Mouse (Mus musculus) retina, embryonic 14.5 days (tissue): ENCODE data around the gene Foxl1.
A peak's percentile ranks its signal among the peaks of the same experiment; 100 is the strongest.

Source experiments
- DNase-seq: peaks from one replicate; pipeline ENCODE4 v3.0.0-alpha.2; 2015; ENCODE audit warnings: low spot score

Foxl1 gene

DNA sequence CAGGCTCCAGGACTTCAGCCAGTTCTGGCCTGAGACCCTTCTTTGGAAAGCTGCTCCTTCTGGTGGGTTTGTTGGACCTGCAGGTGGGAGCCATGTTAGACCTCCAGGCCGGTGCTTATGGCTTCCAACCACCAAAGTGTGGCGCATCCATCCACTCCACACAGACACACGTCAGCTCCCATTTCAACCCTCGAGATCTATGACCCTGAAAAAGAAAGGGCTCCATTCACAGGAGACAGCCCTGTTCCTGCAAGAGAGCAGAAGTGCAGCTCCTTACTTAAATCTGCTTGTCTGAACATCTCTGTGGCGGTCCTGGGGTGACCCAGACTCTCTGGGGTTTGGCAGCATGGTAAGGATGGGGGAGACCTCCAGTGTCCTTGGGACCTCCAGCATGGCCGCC lies 34.2 kb upstream of the Foxl1 start:
- no peak for DNase-seq

DNA sequence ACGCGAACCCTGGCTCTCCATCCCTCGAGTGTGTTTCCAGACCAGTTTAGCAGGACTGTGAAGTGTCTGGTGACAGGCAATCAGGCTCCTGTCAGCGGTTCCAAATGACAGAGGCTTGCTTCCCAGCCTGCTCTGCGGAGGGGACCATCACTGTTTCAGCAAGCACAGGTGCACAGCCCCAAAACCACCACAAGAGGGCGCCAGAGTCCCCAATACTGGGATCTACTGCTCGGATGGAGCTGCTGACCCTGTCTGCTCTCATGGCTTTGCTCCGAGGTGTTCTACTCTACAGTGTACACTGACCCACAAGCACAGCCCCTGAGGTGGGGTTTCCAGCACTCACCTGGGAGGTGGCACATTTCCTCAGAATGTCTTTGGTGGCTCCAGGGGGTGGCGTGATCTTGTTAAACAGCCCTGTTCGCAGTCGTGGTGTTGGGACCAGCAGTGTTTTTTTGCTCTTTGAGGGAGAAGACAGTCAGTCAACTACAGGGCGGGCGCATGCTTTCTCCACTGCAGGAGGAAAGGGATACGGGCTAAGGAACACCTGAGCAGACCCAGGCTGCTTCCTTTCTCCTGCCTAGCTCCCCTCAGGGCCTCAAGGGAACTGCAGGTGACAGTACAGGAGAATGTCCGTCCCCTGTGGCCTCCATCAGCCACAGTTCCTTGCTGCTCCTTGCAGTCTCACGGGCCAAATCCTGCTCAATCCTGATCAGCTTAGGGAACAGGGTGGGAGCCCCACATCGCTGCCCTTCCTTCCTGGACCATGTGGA lies 23.5 kb upstream of the Foxl1 start:
- peak; percentile 96 for DNase-seq

DNA sequence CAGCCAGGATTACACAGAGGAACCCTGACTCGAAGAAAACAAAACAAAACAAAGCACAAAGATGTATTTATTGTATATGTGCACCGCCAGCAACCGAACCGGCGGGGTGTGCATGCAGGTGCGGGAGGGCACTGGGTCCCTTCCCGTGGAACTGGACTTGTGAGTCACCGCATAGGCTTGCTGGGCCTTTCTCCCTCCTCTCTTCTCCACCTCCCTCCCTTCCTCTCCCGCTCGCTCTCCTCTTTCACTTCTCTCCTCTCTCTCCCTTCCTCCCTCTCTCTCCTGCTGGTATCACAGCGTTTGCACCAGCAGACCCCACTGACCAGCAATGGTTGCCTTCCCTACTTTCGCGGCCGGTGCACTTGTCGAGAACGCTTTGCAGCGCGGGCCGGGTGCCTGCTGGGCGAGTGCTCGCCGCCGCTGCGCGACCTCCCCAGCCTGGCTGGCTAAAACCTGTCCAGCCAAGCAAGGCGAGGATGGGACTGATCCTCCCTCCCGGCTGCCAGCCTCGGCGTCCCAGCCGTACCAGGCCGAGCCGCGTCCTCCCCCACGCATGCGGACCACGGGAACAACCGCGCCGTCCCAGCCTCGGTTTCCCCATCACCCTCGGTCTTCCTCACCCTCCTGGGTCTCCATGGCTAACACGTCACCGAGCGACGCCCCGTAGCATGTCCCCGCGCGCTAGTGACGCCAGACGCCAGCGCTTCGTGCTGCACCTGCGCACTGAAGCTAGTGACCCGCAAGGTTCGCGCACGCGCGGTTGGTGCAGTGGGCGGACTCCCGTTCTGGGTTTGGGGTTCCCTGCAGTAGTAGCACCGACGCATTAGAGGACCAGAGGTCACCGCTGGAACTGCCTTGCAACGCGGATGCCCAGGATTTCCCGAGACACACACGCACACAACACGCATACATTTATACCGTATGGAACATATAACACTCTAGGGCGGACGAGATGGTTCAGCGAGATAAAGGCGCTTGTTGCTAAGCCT lies 19.8 kb upstream of the Foxl1 start, which contains the start of gene Mthfsd:
Mthfsd (minus strand) TSS at position 725 of the 989 bp plus-strand sequence.
- DNase-seq, result peak; percentile 98

DNA sequence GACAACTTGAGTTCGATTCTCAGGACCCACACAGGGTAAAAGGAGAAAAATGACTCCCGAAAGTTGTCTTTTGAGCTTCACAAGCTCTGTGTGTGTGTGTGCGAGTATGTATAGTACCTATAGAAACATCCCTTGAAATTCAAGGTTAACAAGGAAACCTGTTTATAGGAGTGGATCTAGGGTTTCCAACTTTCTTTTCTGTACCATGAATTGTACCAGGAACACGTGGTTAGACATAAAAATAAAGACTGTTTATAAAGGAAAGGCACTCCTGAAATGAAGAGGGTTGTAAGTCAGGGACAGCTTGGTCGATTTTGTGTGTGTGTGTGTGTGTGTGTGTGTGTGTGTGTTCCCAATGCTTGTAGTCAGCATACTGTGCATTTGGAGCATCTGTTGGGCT lies 19.1 kb upstream of the Foxl1 start:
- DNase-seq, result no peak

DNA sequence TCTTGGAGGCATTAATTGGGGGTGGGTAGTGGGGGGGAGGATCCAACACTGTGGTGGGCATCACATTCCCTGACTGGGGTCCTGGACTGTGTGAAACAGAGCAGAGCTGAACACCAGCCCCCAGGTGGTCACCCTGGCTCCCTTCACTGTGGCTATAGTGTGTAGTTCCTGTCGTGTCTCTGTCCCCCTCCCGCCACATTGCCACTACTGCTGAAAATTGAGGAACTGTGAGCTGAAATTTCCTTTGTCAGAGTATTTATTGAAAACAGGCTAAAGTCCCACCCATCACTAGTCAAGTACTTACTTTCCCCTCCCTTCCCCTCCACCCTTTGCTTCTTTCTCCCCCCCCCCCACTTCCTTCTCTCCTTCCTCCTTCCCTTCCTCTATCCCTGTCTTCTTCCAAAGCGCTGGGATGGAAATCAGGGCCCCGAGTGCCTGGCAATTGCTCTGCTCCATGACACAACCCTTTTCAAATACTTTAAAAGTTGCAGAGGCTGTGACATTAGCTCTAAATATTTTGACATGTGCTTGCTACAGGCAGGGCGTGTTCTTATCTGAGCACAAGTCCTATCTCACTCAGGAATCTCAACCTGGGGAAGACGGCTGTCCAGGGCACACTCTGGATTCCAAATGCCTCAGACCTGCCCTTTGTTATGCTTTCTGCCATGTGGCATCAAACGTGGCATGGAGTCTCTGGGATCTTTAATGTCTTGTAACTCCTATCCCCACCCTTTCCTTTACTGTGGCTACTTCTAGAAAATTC lies 16.4 kb upstream of the Foxl1 start:
- DNase-seq, result no peak

DNA sequence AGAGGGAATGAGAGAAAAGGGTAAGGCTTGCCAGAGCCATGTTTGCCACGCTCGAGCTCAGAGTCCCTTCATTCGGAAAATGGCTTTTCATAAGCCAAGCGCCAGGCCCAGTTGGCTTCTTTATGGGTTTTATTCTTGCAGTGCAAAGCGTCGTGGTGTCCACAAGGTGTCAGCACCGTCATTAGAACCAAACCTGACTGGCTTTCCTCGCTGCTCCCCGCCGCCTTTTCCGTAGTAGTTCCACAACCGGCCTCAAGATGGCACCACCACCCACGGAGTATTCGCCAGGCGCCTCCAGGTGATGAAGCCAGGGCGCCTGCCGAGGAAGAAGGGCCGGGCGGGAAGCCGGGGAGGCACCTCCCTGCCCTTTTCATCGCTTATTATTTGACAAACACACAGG lies 14.5 kb upstream of the Foxl1 start:
- peak; percentile 97 for DNase-seq

DNA sequence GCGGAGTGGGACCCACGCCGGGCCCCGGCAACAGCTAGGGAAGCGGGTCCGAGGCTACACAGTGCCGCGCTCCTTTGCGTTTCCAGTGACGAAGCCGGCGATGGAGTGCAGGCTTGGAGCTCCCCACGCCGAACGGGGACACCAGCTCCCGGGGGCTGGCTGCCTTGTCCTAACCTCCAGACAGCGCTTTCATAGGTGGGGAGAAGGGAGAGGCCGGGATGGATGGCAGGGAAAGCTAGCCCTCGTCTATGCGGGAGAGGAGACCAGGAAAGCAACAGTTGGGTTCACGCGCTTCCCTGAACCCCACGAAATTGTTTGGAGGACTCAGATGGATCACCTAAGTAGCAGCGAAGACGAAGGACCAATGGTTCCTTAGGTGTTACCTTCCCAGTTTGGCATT lies 12.6 kb upstream of the Foxl1 start:
- no peak for DNase-seq

DNA sequence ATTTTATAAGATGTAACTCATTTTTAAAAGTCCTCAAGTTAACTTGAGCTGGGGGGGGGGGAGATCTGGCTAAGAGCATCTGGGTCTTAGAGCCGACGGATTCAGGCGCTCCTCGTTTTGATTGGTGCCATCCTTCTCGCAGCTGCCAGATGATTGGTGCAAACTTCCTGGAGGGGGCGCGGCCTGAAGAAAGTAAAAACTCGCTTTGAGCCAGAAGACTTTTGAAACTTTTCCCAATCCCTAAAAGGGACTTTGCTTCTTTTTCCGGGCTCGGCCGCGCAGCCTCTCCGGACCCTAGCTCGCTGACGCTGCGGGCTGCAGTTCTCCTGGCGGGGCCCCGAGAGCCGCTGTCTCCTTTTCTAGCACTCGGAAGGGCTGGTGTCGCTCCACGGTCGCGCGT lies 11.8 kb upstream of the Foxl1 start, which contains the start of gene Foxc2:
Foxc2 (plus strand) TSS at position 224 of the 400 bp plus-strand sequence.
- peak; percentile 87 for DNase-seq

DNA sequence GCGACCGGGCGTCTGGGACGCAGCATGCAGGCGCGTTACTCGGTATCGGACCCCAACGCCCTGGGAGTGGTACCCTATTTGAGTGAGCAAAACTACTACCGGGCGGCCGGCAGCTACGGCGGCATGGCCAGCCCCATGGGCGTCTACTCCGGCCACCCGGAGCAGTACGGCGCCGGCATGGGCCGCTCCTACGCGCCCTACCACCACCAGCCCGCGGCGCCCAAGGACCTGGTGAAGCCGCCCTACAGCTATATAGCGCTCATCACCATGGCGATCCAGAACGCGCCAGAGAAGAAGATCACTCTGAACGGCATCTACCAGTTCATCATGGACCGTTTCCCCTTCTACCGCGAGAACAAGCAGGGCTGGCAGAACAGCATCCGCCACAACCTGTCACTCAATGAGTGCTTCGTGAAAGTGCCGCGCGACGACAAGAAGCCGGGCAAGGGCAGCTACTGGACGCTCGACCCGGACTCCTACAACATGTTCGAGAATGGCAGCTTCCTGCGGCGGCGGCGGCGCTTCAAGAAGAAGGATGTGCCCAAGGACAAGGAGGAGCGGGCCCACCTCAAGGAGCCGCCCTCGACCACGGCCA lies 11.1 kb upstream of the Foxl1 start:
- DNase-seq, result no peak

DNA sequence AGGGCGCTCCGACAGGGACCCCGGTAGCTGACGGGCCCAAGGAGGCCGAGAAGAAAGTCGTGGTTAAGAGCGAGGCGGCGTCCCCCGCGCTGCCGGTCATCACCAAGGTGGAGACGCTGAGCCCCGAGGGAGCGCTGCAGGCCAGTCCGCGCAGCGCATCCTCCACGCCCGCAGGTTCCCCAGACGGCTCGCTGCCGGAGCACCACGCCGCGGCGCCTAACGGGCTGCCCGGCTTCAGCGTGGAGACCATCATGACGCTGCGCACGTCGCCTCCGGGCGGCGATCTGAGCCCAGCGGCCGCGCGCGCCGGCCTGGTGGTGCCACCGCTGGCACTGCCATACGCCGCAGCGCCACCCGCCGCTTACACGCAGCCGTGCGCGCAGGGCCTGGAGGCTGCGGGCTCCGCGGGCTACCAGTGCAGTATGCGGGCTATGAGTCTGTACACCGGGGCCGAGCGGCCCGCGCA lies 10.5 kb upstream of the Foxl1 start:
- no peak for DNase-seq

DNA sequence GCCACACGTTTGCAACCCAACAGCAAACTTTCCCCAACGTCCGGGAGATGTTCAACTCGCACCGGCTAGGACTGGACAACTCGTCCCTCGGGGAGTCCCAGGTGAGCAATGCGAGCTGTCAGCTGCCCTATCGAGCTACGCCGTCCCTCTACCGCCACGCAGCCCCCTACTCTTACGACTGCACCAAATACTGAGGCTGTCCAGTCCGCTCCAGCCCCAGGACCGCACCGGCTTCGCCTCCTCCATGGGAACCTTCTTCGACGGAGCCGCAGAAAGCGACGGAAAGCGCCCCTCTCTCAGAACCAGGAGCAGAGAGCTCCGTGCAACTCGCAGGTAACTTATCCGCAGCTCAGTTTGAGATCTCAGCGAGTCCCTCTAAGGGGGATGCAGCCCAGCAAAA lies 9.8 kb upstream of the Foxl1 start:
- no peak for DNase-seq

DNA sequence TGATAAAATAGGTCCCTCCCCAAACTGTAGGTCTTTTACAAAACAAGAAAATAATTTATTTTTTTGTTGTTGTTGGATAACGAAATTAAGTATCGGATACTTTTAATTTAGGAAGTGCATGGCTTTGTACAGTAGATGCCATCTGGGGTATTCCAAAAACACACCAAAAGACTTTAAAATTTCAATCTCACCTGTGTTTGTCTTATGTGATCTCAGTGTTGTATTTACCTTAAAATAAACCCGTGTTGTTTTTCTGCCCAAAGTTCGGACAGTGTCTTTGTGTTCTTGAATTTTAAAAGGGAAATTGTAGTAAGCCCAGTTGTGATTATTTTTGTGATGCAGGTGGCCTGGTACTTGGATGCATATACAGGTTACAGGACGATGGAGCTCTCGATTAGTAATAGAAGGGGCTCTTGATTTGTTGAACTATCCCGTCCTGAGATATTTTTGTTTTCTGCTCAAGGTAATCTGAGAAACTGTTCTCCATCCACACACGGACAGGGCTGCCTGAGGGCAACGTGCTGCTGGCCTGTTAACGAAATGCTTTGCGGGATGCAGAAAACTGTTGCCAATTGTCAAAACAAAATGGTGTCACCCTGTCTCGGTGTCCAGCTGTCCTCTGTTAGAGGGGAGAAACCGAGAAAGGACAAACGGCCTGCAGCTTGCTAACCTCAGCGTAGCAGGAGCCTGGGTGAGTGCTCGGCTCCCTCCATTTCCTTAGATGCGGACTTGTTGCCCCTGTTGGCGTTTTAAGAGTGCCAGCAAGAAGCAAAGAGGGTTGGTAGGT lies 8.9 kb upstream of the Foxl1 start:
- DNase-seq, result no peak

DNA sequence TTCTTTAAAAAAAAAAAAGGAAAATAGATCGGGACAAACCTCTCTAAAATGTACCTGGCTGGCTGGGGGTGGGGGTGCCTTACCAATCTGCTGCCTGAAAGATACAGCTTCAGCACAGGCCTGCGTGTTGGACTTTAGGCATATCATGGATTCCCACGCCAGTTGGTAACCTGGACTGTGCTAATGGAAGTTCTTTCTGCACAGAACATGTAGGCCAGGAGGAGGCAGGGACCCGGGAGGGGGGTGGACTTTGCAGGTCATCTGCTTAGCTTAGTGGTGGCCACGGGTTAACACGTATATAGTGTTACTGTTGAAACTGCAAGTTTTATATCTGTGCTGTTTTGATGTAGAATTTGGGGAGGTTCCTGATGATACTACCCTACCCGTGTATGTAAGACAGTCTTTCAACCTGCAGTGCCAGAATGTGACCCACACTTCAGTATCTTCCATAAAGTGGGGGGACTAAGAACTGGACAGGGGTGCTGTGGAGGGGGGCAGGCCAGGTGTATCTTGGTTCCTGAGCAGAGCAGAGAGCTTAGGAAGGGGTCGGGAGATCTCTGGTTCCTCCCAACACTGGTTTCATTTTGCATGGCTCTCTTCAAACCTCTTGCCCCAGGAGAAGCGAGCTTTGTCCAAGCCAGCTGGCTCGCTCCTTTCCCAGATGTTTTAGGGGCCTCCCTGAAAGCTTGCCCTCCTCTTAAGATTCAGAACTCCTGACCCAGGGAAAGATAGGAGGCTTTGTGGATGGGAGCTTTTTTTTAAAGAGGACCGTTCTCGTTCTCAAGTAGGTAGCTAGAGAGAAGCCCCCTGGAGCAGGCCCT lies 7.9 kb upstream of the Foxl1 start:
- no peak for DNase-seq

DNA sequence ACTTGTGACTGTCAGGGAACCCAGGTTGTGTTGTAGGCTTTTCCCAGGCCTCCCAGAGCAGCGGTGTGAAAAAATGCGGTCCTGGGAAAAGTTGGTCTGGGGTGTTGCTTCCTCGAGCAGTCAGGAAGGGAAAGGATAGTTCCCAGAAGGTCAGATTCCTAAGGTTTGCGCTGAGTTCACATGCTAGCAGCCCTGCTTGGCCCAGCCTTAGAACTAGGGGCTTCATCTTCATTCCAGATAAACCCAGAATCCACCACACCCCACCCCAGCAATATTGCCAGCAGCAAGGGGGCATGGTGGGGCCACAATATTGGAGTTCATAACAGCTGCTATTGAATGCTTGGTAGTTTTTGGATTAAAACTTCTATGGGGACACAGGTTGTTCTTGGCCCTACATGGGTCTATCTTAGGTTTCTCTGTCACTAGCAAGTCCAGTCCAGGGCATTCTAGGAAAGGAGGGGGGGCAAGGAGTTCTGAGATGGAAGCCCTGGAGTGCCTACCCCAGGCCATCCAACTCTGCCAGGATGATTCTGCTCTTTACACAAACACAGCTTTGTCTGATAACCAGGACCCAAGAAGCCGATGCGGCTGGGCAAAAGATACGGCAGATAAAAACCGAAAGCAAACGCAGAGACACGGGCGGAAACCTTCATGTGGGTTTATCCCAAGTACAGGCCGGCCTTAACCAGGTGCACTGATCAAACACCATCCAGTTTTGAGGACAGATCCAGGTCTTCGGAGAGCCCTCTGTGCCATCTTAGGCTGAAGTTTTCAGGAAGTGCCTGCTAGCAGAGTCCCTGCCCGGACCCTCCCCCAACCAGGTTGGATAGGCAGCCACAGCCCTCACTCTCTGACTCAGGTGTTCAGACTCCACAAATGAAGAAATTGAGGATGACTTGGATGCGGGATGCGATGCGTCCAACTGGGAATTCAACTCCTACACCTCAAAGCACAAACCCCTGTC lies 7.0 kb upstream of the Foxl1 start:
- no peak for DNase-seq

DNA sequence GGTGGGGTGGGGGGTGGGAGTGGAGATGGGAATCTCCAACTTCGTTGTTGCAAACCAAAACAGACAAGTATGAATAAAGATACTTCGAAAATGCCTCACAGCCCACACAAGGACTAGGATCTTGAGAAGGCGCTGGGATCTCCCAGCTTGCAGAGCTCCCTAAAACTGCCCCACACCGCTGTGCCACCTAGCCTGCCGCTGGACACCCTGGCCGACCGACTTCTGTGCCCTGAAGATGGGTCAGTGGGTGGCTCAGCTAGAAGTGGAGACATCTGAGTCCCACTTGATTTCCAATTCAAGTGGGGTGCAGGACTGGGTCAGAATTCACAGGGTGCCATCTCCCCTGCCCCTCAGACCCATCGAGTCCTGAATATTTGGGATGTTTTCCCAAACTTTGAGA lies 6.0 kb upstream of the Foxl1 start:
- DNase-seq, result no peak

DNA sequence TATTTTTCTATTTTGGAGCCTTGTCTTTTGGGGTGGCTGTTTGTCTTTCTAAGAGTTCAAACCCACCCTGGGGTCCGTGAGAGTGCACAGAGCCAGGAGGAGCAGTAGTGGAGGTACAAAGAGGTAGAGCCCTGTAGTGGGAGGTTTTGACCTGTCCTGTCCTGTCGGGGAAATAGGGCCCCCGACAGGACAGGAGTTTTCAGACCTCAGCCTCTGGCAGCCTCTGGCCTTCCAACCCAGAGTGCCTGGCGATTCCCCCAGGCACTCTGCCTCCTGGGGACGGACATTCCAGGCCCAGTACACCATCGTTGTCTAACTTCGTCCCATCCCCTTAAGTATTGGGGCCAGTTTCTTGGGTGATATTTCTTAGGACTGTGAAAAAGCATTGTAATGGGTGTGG lies 5.4 kb upstream of the Foxl1 start:
- no peak for DNase-seq

DNA sequence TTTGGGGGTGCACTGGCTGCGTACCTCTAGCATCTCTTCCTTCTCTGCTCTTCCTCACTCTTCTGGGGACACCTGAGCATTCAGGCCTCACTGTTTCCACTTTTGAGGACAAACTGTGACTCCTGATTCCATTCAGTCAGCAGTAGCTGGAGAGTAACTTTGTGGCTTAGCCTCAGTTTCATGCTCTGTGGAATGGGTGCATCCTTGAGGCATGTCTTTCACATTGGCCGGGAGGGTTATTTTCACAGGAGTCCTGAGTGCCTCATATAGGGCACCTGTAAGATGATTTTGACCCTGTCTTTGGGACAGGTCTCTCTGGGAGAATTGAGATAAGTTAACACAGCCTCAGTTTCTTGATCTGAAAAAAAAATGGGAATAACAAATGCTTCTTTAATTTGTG lies 4.6 kb upstream of the Foxl1 start:
- no peak for DNase-seq

DNA sequence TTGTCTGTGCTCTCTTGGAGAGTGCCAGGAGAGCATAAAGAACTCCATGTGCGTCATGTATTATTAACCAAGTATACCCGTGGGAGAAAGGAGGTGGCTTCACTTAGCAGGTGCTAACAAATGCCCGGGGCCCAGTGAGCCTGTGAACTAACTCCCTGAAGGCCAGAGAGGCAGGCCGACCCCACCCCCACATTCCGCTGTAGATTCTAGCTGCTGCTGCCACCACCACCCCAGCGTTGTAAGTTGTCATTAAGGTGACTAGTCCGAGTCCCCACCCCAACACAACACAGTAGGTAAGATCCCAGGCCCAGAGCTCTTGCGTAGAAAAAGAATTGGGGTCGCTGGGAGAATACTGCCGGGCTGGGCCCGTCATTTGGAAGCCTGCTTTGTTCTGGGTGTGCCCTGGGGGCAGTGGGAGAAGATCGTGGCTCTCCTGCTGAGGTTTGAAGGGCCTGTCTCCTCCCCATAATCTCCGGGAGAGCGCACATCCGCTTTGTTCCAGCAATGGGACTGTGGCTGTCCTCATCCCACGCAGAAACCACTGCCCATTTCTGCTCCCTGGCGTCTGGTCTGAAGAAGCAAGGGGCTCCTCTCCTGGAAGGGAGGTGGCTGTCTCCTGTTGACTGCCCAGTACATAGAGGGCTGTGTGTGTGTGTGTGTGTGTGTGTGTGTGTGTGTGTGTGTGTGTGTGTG lies 3.0 kb upstream of the Foxl1 start:
- DNase-seq, result no peak
